Mouse (Mus musculus) T-cell, adult 66 days (primary cell): Measurements from ENCODE around the gene Ift22. TPM values are rescaled to one million over a fixed set of nuclear protein-coding genes. Genes with fewer than 3 reads are reported as not detected.

Source experiments
- total RNA-seq, 2 experiments: library from RNA; stranded (reverse); gene quantifications; 3 replicates in 1 of 2; 4 replicates in 1 of 2; pipeline ENCODE4 v1.2.4; 2023

Ift22 gene
- 1 to 10 TPM; 1.0 to 3.0 TPM for total RNA-seq

DNA sequence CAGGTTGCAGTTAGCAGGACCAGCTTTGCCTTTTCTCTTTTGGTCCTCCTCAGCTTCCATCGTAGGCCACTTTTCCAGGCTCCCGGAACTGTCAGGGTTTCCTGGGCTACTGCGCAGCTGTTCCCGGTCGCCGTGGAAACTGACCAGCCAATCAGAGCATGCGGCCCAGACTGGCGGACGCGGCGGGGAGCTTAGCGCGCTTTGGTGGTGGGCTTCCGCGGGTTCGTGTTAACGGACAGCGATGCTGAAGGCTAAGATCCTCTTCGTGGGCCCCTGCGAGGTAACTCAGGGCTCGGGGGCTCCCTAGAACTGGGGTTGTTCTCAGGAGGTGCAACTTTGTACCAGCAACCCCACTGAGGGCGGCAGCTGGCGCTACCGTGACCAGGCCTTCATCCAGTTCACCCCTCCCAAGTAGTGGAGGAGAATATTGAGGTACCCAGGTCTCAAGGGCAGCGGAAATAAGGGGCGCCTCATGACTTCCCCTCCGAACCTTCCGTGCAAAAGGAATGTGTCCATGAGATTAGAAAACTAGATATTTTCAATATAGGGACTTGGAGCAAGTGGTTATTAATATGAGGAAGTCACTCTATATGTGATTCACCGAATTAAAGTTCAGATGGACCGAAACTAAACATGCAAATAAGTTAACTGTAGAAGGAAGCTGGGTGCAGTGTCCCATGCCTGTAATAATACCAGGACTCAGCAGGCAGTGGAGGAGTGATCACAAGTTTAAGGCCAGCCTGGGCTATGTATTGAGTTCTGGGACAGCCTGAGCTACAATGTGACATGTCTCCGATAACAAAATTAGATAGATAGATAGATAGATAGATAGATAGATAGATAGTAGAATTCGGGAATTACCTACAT is at the start of gene Ift22:
Ift22 (plus strand) TSS at position 160 of the 867 bp plus-strand sequence.

GRCm38 (mm10) chr5:136882788-136883439 is 25.0 kb upstream of the Ift22 start, which contains the start of gene Col26a1:
Gene Col26a1 (minus strand): TSS chr5:136883209.

GRCm38 (mm10) chr5:136953015-136953414 is 45.1 kb downstream of the Ift22 start, which contains the start of gene Fis1:
Gene Fis1 (plus strand): TSS chr5:136953275.

Other genes starting within 250 kb of the Ift22 start
- 1 to 10 TPM in 1 of 2 experiments, not detected in 1; 1.7 TPM for gene Myl10, start 215.0 kb upstream of the Ift22 start, total RNA-seq
- not detected for gene Col26a1, start 24.9 kb upstream of the Ift22 start, total RNA-seq
- gene Fis1, start 45.1 kb downstream of the Ift22 start, total RNA-seq = 100 to 1,000 TPM; 136 to 139 TPM
- 1 to 10 TPM; 1.2 to 1.6 TPM for gene Cldn15, start 58.5 kb downstream of the Ift22 start, total RNA-seq
- 10 to 100 TPM; 18.1 TPM for gene Plod3, start 78.9 kb downstream of the Ift22 start, total RNA-seq
- 10 to 100 TPM; 24.2 to 31.7 TPM for gene Znhit1, start 79.9 kb downstream of the Ift22 start, total RNA-seq
- not detected for gene Vgf, start 118.2 kb downstream of the Ift22 start, total RNA-seq
- 10 to 100 TPM; 29.8 to 42.2 TPM for gene Ap1s1, start 138.0 kb downstream of the Ift22 start, total RNA-seq
- not detected for gene Serpine1, start 164.1 kb downstream of the Ift22 start, total RNA-seq
- 100 to 1,000 TPM in 1 of 2 experiments, 10 to 100 TPM in 1; 90.0 to 103 TPM for gene Trim56, start 208.1 kb downstream of the Ift22 start, total RNA-seq
- gene Muc3, start 241.2 kb downstream of the Ift22 start, total RNA-seq = not detected